Mouse (Mus musculus) ES-E14 (cell line): ENCODE measurements around the gene C1qtnf6.

ENCODE experiments used
- MAFK ChIP-seq: IDR thresholded peaks from 2 replicates; pipeline ENCODE4 v1.6.1; 2014; ENCODE audit warnings: mild to moderate bottlenecking, low read depth, low read length, inconsistent platforms; ENCODE audit not compliant: insufficient read depth
- ZC3H11A ChIP-seq: IDR thresholded peaks from 2 replicates; pipeline ENCODE4 v1.6.1; 2012; ENCODE audit warnings: low read depth, mild to moderate bottlenecking, inconsistent platforms, low read length, borderline replicate concordance

GRCm38 (mm10) chr15:78480111-78480510 lies 51.1 kb downstream of the C1qtnf6 start:
- TF ChIP-seq ZC3H11A (no peak), MAFK (no peak)
